Mouse (Mus musculus): ENCODE results near the gene Skp2. TPM values are rescaled to one million over a fixed set of nuclear protein-coding genes. Genes with fewer than 3 reads are reported as not detected.
A peak's percentile ranks its signal among the peaks of the same experiment; 100 is the strongest.

Gene Skp2
- polyA plus RNA-seq, 1 experiment from 2014 or later: 73.8 TPM

DNA sequence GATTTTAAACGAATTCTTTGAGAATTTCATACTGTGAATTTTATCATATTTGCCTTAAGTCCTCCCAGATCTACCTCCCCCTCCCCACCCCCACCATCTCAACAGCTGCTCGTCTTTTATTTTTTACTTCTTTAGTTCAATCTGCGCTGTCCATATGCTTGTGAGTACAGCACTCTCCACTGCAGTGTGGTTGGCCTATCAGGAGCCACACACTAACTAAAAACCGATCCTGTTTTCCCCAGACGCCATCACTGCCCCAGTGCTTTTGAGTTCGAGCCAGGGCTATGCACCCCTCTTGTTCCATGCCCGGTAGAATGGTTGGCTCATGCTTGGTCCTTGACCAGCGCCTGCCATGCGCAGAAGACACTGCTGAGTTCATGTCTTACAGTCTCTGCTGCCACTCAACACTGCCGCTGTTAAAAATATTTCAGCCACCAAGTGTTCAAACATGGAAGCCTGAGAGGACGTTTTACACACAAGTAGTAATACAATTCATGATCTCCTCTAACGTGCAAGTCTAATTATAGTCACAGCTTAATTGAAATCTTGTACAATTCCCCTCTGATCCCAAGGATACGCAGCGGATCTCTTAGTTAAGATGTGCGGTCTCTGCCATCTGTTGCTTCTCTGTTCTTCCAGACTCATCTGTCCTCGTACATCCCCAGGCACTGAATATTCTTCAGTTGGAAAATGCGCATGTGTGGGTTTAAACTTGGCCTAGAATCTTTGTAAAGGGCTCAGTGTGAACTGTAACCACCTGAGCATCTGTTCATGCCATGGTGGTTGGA lies 67.1 kb downstream of the Skp2 start:
- Histone ChIP-seq H3K27ac (ENCODE audit: low read depth, low read length) (peak overlapping the region; percentile 53; the same call in 1 of the 2 replicates), H3K36me3 (ENCODE audit: control insufficient read depth, insufficient read depth, low read length) (peaks cover 49% of the 10 kb centered on the region), H3K9ac (ENCODE audit: low read depth, low read length) (no peak overlapping the region), H3K4me2 (no peak overlapping the region), H3K4me3 (ENCODE audit: low read depth, low read length) (no peak overlapping the region), H3K9me3 (ENCODE audit: control insufficient read depth, low read length) (no peaks in the 10 kb centered on the region), H3K4me1 (replicated peaks; ENCODE audit: control insufficient read depth, insufficient read depth, low read length) (peaks cover 20% of the 10 kb centered on the region), H3K27me3 (replicated peaks; ENCODE audit: control insufficient read depth, insufficient read depth, low read length) (no peaks in the 10 kb centered on the region)
- no peak for ATAC-seq (replicated peaks; ENCODE audit: low FRiP score)
- no peak for DNase-seq (ENCODE audit: low spot score)
- 89% methylated on average over 17 of the region's 17 CpGs for WGBS

DNA sequence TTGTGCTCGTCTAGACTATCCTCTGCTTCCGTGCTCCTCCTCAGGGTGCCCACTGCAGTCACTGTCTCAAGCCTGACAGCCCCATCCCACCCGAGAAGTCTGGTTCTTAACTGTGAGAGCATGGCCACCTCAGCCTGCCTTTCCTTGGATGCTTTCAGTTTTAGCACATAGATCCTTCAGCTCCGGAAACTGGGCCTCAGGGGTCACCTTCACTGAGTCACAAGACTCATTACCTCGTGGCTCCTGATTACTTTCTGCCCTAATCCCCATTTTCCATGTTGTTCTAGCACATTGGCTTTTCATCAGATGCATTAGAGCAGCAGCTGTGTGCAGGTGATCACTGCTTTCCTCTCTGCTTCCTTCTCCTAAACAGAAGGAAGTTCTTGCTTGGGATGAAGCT lies 67.8 kb downstream of the Skp2 start:
- DNase-seq (ENCODE audit: low spot score): no peak
- H3K9ac ChIP-seq (ENCODE audit: low read depth, low read length): no peak overlapping the region
- no peaks in the 10 kb centered on the region for H3K9me3 ChIP-seq (ENCODE audit: control insufficient read depth, low read length)
- H3K36me3 ChIP-seq (ENCODE audit: control insufficient read depth, insufficient read depth, low read length): peaks cover 44% of the 10 kb centered on the region
- 0 out of 2 replicates have a peak overlapping the region, but pooled peaks have one; percentile 53 for H3K27ac ChIP-seq (ENCODE audit: low read depth, low read length)
- H3K4me3 ChIP-seq (ENCODE audit: low read depth, low read length): no peak overlapping the region
- no peak for ATAC-seq (replicated peaks; ENCODE audit: low FRiP score)
- H3K4me1 ChIP-seq (replicated peaks; ENCODE audit: control insufficient read depth, insufficient read depth, low read length): peaks cover 20% of the 10 kb centered on the region
- no peaks in the 10 kb centered on the region for H3K27me3 ChIP-seq (replicated peaks; ENCODE audit: control insufficient read depth, insufficient read depth, low read length)
- H3K4me2 ChIP-seq: no peak overlapping the region
- 77% methylated on average over 5 of the region's 5 CpGs for WGBS

DNA sequence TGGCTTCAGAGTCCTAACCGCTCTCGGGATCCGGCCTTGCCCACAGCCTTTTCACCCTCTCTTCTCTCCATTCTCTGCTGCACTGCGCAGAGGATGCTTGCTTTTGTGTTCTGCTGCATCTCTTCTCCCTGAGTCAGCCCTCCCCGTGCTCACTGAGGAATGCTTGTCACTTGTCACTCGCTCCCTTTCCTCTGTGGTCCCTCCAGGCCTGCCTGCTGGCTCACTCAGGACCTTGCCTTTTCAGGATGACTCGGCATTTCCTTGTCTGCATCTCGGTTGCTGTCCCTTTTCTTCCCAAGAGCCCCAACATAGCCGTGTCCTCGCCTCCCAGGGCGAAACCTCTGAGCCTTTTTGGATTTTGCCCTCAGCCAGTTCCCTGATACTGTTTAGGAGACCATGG lies 68.4 kb downstream of the Skp2 start:
- Histone ChIP-seq H3K36me3 (ENCODE audit: control insufficient read depth, insufficient read depth, low read length) (peaks cover 42% of the 10 kb centered on the region), H3K4me3 (ENCODE audit: low read depth, low read length) (no peak overlapping the region), H3K4me2 (no peak overlapping the region), H3K27ac (ENCODE audit: low read depth, low read length) (peak overlapping the region; percentile 53), H3K4me1 (replicated peaks; ENCODE audit: control insufficient read depth, insufficient read depth, low read length) (peaks cover 20% of the 10 kb centered on the region), H3K9me3 (ENCODE audit: control insufficient read depth, low read length) (no peaks in the 10 kb centered on the region), H3K27me3 (replicated peaks; ENCODE audit: control insufficient read depth, insufficient read depth, low read length) (no peaks in the 10 kb centered on the region), H3K9ac (ENCODE audit: low read depth, low read length) (no peak overlapping the region)
- 68% methylated on average over 11 of the region's 11 CpGs for WGBS
- DNase-seq (ENCODE audit: low spot score) (no peak), ATAC-seq (replicated peaks; ENCODE audit: low FRiP score) (peak; percentile 64)

DNA sequence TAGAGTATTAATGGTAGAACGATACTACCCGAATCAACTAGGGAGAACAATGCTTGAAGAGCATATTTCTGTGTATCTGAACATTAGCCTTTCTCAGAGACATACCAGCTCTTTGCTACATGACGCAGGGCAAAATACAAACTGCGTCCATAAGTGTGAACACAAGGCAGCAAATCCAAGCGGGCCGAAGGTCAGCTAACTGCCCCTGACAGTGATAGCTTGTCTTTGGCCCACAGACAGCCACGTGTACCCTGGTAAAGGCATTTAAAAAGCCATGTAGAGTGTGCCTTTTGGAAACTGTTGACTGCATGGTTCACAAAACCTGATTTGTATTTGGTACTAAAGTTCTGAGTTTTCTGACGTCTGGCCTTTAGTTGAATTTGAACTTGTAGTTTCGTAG lies 72.5 kb downstream of the Skp2 start:
- H3K27ac ChIP-seq (ENCODE audit: low read depth, low read length): no peak overlapping the region

DNA sequence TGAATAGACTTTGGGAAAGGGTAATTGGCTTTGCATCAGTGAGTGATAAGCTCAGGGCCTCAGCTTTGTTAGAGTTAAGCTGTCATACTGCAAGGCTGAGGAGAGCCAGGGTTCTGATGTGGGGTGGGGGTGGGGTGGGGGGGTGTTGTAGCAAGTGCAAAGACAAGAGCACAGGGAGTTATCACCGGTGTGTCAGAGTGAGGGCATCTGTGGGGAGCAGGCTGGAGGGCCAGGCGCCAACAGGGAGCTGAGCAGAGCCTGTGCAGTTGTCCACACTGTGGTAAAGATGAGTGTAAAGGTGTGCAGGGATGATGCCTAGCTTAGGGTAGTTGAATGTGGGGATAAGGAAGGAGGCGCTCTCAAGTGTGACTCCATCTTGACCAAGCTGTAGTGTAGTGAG lies 73.9 kb downstream of the Skp2 start:
- Histone ChIP-seq H3K36me3 (ENCODE audit: control insufficient read depth, insufficient read depth, low read length) (peaks cover 8% of the 10 kb centered on the region; the same call in 1 of the 2 replicates), H3K27ac (ENCODE audit: low read depth, low read length) (peak overlapping the region; percentile 68)

More for the DNA sequence above, 72.5 kb downstream of the Skp2 start:
- Histone ChIP-seq H3K4me3 (ENCODE audit: low read depth, low read length) (no peak overlapping the region), H3K4me1 (replicated peaks; ENCODE audit: control insufficient read depth, insufficient read depth, low read length) (peaks cover 42% of the 10 kb centered on the region), H3K36me3 (ENCODE audit: control insufficient read depth, insufficient read depth, low read length) (peaks cover 17% of the 10 kb centered on the region), H3K27me3 (replicated peaks; ENCODE audit: control insufficient read depth, insufficient read depth, low read length) (no peaks in the 10 kb centered on the region), H3K9ac (ENCODE audit: low read depth, low read length) (no peak overlapping the region), H3K9me3 (ENCODE audit: control insufficient read depth, low read length) (no peaks in the 10 kb centered on the region), H3K4me2 (no peak overlapping the region)
- ATAC-seq (replicated peaks; ENCODE audit: low FRiP score) (no peak), DNase-seq (ENCODE audit: low spot score) (no peak)
- 77% methylated on average over 9 of the region's 9 CpGs for WGBS

DNA sequence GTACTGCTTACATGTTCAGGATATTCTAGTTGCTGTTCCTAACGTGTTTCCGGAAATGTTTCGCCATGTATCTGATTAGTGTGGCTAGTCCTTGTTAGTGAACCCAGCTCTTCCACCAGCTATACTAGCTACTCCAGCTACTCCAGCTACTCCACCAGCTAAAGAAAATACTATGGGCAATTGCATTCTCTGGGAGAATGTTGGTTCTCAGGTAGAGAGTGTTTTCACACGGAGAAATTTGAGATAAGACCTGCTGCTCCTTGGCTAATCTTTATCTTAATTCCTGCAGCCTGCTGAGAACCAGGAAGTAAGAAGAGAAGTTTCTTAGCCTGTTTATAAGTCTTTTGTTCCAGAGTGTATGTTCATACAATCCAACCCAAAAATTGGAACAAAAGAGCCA lies 75.0 kb downstream of the Skp2 start:
- peaks cover 10% of the 10 kb centered on the region; the same call in 1 of the 2 replicates for H3K36me3 ChIP-seq (ENCODE audit: control insufficient read depth, insufficient read depth, low read length)

More for the DNA sequence above, 73.9 kb downstream of the Skp2 start:
- peaks cover 47% of the 10 kb centered on the region for H3K4me1 ChIP-seq (replicated peaks; ENCODE audit: control insufficient read depth, insufficient read depth, low read length)
- H3K9ac ChIP-seq (ENCODE audit: low read depth, low read length): peak overlapping the region; percentile 55
- H3K27me3 ChIP-seq (replicated peaks; ENCODE audit: control insufficient read depth, insufficient read depth, low read length): no peaks in the 10 kb centered on the region
- 47% methylated on average over 3 of the region's 3 CpGs for WGBS
- peak overlapping the region; percentile 63 for H3K4me2 ChIP-seq
- ATAC-seq (replicated peaks; ENCODE audit: low FRiP score) (peak; percentile 44), DNase-seq (ENCODE audit: low spot score) (no peak)
- no peaks in the 10 kb centered on the region for H3K9me3 ChIP-seq (ENCODE audit: control insufficient read depth, low read length)
- 0 out of 2 replicates have a peak overlapping the region, but pooled peaks have one; percentile 3 for H3K4me3 ChIP-seq (ENCODE audit: low read depth, low read length)

GRCm38 (mm10) chr15:9079626-9080025 lies 75.6 kb downstream of the Skp2 start:
- H3K9ac ChIP-seq (ENCODE audit: low read depth, low read length): peak overlapping the region; percentile 62
- H3K27me3 ChIP-seq (replicated peaks; ENCODE audit: control insufficient read depth, insufficient read depth, low read length): no peaks in the 10 kb centered on the region
- H3K4me2 ChIP-seq: peak overlapping the region; percentile 63
- peaks cover 62% of the 10 kb centered on the region for H3K4me1 ChIP-seq (replicated peaks; ENCODE audit: control insufficient read depth, insufficient read depth, low read length)
- H3K36me3 ChIP-seq (ENCODE audit: control insufficient read depth, insufficient read depth, low read length): peaks cover 10% of the 10 kb centered on the region; the same call in 1 of the 2 replicates
- peak overlapping the region; percentile 32 for H3K4me3 ChIP-seq (ENCODE audit: low read depth, low read length)
- ATAC-seq (replicated peaks; ENCODE audit: low FRiP score) (no peak), DNase-seq (ENCODE audit: low spot score) (no peak)
- 40% methylated on average over 5 of the region's 5 CpGs for WGBS
- H3K9me3 ChIP-seq (ENCODE audit: control insufficient read depth, low read length): no peaks in the 10 kb centered on the region
- H3K27ac ChIP-seq (ENCODE audit: low read depth, low read length): peak overlapping the region; percentile 96

More for the DNA sequence above, 75.0 kb downstream of the Skp2 start:
- Histone ChIP-seq H3K9me3 (ENCODE audit: control insufficient read depth, low read length) (no peaks in the 10 kb centered on the region), H3K9ac (ENCODE audit: low read depth, low read length) (peak overlapping the region; percentile 46), H3K4me2 (peak overlapping the region; percentile 63), H3K27ac (ENCODE audit: low read depth, low read length) (peak overlapping the region; percentile 82), H3K27me3 (replicated peaks; ENCODE audit: control insufficient read depth, insufficient read depth, low read length) (no peaks in the 10 kb centered on the region), H3K4me3 (ENCODE audit: low read depth, low read length) (peak overlapping the region; percentile 8; the same call in 1 of the 2 replicates), H3K4me1 (replicated peaks; ENCODE audit: control insufficient read depth, insufficient read depth, low read length) (peaks cover 56% of the 10 kb centered on the region)
- DNase-seq (ENCODE audit: low spot score) (no peak), ATAC-seq (replicated peaks; ENCODE audit: low FRiP score) (peak; percentile 20; the same call in 1 of the 2 replicates)
- 29% methylated on average over 4 of the region's 4 CpGs for WGBS

DNA sequence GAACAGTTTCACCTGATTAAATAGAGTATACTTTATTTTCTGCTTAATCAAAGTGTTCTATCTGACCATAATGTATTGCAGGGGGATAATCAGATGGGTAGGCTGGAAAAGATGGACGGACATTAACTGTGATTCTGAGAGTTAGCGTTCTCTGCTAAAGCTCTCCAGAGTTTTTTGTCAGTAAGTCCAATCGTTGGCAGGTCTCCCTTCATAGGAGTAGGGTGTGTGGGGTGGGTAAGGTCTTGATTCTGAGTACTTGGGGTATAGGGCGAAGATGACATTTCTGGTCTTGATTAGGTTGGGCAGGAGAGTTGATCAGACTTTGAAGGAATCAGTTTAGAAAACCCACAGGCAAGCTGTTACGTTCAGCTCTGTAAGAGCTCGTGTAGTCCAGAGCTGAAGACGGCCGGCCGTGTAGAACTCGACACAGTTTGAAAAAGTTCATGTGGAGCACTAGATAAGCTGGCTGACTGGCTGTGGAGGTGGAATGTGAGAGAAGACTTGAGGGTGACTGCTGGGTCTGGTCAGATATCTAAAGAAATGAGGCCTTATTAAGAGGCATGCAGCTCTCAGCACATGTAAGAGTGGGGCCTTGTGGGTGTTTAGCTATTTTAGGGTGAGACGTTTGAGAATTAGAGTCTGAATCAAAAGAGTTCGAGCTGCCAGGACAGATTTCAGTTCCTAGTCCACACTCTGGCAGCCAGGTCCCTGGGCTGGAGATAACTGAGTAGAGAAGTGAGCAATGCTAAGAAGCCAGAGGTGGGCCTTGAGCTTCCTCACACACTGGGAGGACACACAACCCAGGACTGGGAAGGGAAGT lies 76.5 kb downstream of the Skp2 start:
- Histone ChIP-seq H3K9me3 (ENCODE audit: control insufficient read depth, low read length) (no peaks in the 10 kb centered on the region), H3K9ac (ENCODE audit: low read depth, low read length) (peak overlapping the region; percentile 62), H3K27ac (ENCODE audit: low read depth, low read length) (peak overlapping the region; percentile 96), H3K4me2 (peak overlapping the region; percentile 63), H3K4me1 (replicated peaks; ENCODE audit: control insufficient read depth, insufficient read depth, low read length) (peaks cover 69% of the 10 kb centered on the region), H3K36me3 (ENCODE audit: control insufficient read depth, insufficient read depth, low read length) (peaks cover 5% of the 10 kb centered on the region; the same call in 1 of the 2 replicates), H3K4me3 (ENCODE audit: low read depth, low read length) (peak overlapping the region; percentile 32), H3K27me3 (replicated peaks; ENCODE audit: control insufficient read depth, insufficient read depth, low read length) (no peaks in the 10 kb centered on the region)
- DNase-seq (ENCODE audit: low spot score) (no peak), ATAC-seq (replicated peaks; ENCODE audit: low FRiP score) (peak; percentile 80)
- 27% methylated on average over 12 of the region's 12 CpGs for WGBS
